Mouse (Mus musculus) lung, embryonic 15.5 days (tissue): ENCODE measurements around the gene Rab5if. TPM values are rescaled to one million over a fixed set of nuclear protein-coding genes. Genes with fewer than 3 reads are reported as not detected.
"Not testable (repeated sequence)": the region's sequence is repeated elsewhere in the genome, so short reads cannot be mapped to it uniquely, and the experiment has no call there.

ENCODE experiments used
- ATAC-seq: fragments of 200-750 bp; cut with Nextera tagmentation; 2 replicates; pipeline ENCODE4 v1.8.0; 2017; ENCODE audit warnings: moderate number of reproducible peaks, borderline replicate concordance; ENCODE audit not compliant: low FRiP score, low TSS enrichment; ENCODE audit errors: extremely low read depth
- H3K27ac ChIP-seq: fragments of 300-500 bp; sonication (generic); 2 replicates; pipeline ENCODE4 v1.5.1; 2015; ENCODE audit warnings: moderate library complexity, mild to moderate bottlenecking, inconsistent platforms
- H3K27me3 ChIP-seq: fragments of 300-500 bp; sonication (generic); 2 replicates; pipeline ENCODE4 v1.6.1; 2015; ENCODE audit warnings: inconsistent platforms
- H3K36me3 ChIP-seq: fragments of 300-500 bp; sonication (generic); 2 replicates; pipeline ENCODE4 v1.6.1; 2015; ENCODE audit warnings: inconsistent platforms
- H3K4me1 ChIP-seq: fragments of 300-500 bp; sonication (generic); 2 replicates; pipeline ENCODE4 v1.6.1; 2015; ENCODE audit warnings: inconsistent platforms
- H3K4me2 ChIP-seq: fragments of 300-500 bp; sonication (generic); 2 replicates; pipeline ENCODE4 v1.6.1; 2015; ENCODE audit warnings: inconsistent platforms, mild to moderate bottlenecking, moderate library complexity
- H3K4me3 ChIP-seq: fragments of 300-500 bp; sonication (generic); 2 replicates; pipeline ENCODE4 v1.5.1; 2015; ENCODE audit warnings: mild to moderate bottlenecking, inconsistent platforms
- H3K9ac ChIP-seq: fragments of 300-500 bp; sonication (generic); 2 replicates; pipeline ENCODE4 v1.6.1; 2015; ENCODE audit warnings: inconsistent platforms
- H3K9me3 ChIP-seq: fragments of 300-500 bp; sonication (generic); 2 replicates; pipeline ENCODE4 v1.6.1; 2016; ENCODE audit warnings: inconsistent platforms
- WGBS: fragments of 180-500 bp; shearing (Covaris S2); methylation state at CpG from one replicate; pipeline ENCODE4 v1.1.7; 2015; 5-methylcytosine and 5-hydroxymethylcytosine counted together
- polyA plus RNA-seq: library from polyadenylated mRNA; unstranded; fragments of >200 nt; fragmentation: Nextera tagmentation; extraction: Ambion mirVana; gene quantifications from 2 replicates; pipeline ENCODE4 v1.2.1, GENCODE M21; 2015

The Rab5if gene
- polyA plus RNA-seq: 186 and 190 TPM in 2 replicates

DNA sequence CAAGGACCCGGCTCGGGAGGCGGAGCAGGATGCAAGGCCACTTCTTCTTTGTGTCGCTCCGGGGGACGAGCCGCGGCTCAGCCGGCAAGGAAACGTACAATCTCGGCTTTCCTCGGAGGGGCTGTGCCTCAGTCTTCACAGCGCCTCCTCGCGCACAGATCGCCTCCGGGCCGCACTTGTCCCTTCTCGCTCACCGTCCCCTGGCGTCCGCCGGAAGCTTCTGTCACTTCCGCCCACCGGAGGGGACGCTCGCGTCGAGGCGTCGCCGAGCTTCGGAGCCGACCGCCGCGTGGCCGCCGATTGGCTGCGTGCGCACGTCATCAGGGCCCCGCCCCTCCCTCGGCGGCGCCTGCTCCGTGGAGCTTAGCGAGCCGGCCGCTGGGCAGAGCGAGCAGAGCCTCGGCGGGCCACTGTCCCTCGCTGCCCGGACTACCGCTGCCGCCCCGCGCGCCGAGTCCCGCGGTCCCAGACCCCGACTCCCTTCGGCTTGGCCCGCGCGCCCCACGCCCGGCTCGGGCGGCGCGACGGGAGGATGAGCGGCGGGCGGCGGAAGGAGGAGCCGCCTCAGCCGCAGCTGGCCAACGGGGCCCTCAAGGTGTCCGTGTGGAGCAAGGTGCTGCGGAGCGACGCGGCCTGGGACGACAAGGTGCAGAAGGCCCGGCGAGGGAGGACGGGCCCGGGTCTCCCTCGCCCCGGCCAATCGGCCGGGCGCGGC lies at the start of gene Rab5if:
Gene Rab5if, plus strand, starts transcription at position 357 of the 715 bp plus-strand sequence.
- Histone ChIP-seq H3K9ac (peak within 1 kb of the TSS; percentile 99), H3K27ac (peak within 1 kb of the TSS; percentile 96), H3K4me3 (peak within 1 kb of the TSS; percentile 100), H3K36me3 (peaks cover 27% of the 10 kb centered on the region), H3K27me3 (no peaks in the 10 kb centered on the region), H3K4me2 (peak within 1 kb of the TSS; percentile 84), H3K9me3 (no peaks in the 10 kb centered on the region), H3K4me1 (peaks cover 38% of the 10 kb centered on the region)
- under 1% methylated on average over 97 of the region's 98 CpGs for WGBS
- ATAC-seq: peak; percentile 96

DNA sequence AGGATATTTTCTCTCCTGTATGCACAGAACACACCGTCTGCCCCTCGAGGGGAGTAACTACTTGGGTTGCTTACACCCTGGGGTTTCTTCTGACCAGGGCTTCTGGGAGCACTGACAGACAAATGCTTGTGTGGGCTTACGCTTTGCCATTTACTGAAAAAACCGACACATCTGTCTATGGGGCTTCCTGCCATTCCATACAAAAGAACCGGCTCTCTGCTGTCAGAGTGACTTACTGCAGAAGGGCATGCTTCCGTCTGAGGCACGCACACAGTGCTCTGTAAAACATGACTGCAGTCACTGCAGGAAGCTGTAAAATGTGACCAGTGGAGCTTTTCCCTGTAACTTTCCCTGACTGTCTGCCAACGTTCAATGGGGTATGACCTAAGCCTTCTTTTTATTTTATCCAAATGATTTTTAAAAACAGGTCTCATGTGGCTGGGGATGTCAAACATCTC lies 48.6 kb upstream of the Rab5if start:
- Histone ChIP-seq H3K4me2 (peak overlapping the region; percentile 10; the same call in 1 of the 2 replicates), H3K36me3 (no peaks in the 10 kb centered on the region), H3K4me3 (no peak overlapping the region), H3K4me1 (peaks cover 31% of the 10 kb centered on the region), H3K27me3 (no peaks in the 10 kb centered on the region), H3K9me3 (no peaks in the 10 kb centered on the region), H3K9ac (no peak overlapping the region), H3K27ac (peak overlapping the region; percentile 85)
- no peak; the same call in 1 of the 2 replicates for ATAC-seq
- 11% methylated on average over 8 of the region's 8 CpGs for WGBS

DNA sequence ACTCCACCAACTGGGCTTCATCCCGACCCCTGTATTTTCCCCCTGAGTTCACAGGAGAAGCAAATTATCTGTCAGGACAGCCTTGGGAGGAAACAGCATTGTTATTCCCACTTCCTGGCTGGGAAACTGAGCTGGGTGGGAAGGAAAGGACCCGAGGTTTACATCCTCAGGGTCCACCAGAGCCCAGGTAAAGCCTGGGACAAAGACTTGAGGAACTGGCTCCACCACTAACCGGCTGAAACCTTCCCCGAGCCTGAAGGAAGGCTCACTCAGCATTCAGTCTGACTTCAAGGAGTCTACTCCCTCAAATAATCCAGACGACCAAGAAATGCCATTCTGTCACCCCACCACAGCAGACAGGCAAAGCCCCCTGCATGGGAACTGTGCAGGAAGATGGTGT lies 48.0 kb upstream of the Rab5if start:
- H3K36me3 ChIP-seq: no peaks in the 10 kb centered on the region
- no peak overlapping the region for H3K4me2 ChIP-seq
- peak; percentile 58; the same call in 1 of the 2 replicates for ATAC-seq
- 12% methylated on average over 5 of the region's 5 CpGs for WGBS
- no peaks in the 10 kb centered on the region for H3K9me3 ChIP-seq
- peaks cover 28% of the 10 kb centered on the region; the same call in 1 of the 2 replicates for H3K4me1 ChIP-seq
- H3K4me3 ChIP-seq: no peak overlapping the region
- H3K27ac ChIP-seq: peak overlapping the region; percentile 85
- no peak overlapping the region for H3K9ac ChIP-seq
- H3K27me3 ChIP-seq: no peaks in the 10 kb centered on the region

DNA sequence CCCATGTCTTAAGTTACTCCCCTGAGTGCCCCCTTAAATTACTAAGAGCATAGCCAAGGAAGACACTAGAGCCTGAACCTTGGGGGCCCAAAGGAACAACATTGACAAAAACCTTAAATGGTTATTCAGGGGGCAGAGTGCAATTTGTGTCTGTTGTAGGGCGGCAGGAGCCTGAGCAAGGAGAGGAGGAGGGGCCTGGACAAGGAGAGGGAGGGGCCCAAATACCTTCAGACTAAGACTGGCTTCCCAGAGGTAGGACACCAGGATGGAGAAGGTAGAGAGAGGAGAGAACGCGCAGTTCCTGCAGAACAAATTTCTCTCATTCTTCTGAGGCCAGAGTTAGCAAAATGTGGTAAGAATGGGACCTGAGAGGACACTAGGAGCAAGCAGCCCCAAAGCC lies 47.5 kb upstream of the Rab5if start:
- no peak overlapping the region for H3K9ac ChIP-seq
- H3K36me3 ChIP-seq: no peaks in the 10 kb centered on the region
- H3K4me2 ChIP-seq: peak overlapping the region; percentile 15; the same call in 1 of the 2 replicates
- peak overlapping the region; percentile 85 for H3K27ac ChIP-seq
- no peak overlapping the region for H3K4me3 ChIP-seq
- WGBS: 44% methylated on average over 3 of the region's 3 CpGs
- H3K27me3 ChIP-seq: no peaks in the 10 kb centered on the region
- ATAC-seq: no peak
- H3K9me3 ChIP-seq: no peaks in the 10 kb centered on the region
- H3K4me1 ChIP-seq: peaks cover 28% of the 10 kb centered on the region; the same call in 1 of the 2 replicates

DNA sequence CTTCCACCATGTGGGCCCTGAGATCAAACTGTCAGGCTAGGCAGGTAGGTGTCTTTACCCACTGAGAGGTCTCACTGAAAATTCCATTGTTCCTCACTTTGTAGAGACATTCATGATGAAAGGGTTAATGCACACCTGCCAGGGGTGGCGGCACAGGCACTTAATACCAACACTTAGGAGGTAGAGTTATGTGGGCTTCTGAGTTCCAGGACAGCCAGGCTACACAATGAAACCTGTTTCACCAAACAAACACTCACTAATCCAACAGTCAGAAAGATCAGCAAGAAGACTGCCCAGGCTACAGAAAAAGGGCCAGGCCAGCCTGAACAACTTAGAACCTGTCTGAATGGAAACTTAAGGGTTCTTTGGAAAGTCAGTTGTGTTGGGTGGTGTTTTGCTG lies 46.8 kb upstream of the Rab5if start:
- Histone ChIP-seq H3K27me3 (no peaks in the 10 kb centered on the region), H3K9ac (no peak overlapping the region), H3K4me1 (peaks cover 28% of the 10 kb centered on the region; the same call in 1 of the 2 replicates), H3K9me3 (no peaks in the 10 kb centered on the region), H3K4me2 (peak overlapping the region; percentile 9; the same call in 1 of the 2 replicates), H3K36me3 (no peaks in the 10 kb centered on the region), H3K27ac (peak overlapping the region; percentile 85), H3K4me3 (no peak overlapping the region)
- ATAC-seq: no peak
- 32% methylated on average over 1 of the region's 1 CpGs for WGBS

DNA sequence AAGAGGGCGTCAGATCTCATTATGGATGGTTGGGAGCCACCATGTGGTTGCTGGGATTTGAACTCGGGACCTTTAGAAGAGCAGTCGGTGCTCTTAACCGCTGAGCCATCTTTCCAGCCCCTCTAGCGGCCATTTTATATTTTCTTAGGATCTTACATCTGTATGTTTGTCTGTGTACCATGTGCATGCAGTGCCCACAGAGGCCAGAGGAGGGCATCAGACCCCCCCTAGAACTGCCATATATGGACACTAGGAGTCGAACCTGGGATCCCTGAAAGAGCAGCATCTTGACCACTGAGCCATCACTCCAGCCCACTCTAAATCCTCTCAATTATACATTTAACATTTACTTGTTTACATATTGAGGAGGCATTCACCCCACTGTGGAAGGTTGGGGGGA lies 37.8 kb upstream of the Rab5if start:
- 86% methylated on average over 6 of the region's 6 CpGs for WGBS

DNA sequence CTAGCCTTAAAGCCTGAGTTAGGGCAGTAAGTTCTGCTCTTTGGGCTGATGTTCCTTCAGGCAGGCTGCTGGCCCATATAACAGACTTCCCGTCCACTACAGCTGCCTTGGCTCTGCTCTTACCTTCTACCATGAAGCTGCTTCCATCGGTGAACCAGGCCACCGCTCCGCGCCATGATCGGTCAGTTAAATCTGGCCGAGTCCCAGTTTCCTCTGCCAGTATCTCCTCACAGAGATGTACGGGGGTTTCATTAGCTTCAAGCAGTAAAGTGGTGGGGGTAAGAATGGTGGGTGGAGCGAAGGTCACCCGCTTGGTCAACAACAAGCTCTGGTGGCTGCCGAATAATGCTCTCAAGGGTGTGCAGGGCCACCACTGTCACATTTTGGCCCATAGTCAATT lies 28.6 kb upstream of the Rab5if start:
- Histone ChIP-seq H3K27me3 (no peaks in the 10 kb centered on the region), H3K4me1 (peaks cover 18% of the 10 kb centered on the region), H3K27ac (no peak overlapping the region), H3K36me3 (peaks cover 63% of the 10 kb centered on the region), H3K9me3 (peaks cover 7% of the 10 kb centered on the region; the same call in 1 of the 2 replicates), H3K9ac (no peak overlapping the region), H3K4me3 (no peak overlapping the region), H3K4me2 (no peak overlapping the region)
- 93% methylated on average over 11 of the region's 11 CpGs for WGBS
- ATAC-seq: no peak

More for the DNA sequence above, 37.8 kb upstream of the Rab5if start:
- H3K36me3 ChIP-seq, H3K4me1 ChIP-seq, ATAC-seq, H3K9ac ChIP-seq, H3K4me3 ChIP-seq, H3K27me3 ChIP-seq, H3K27ac ChIP-seq, H3K9me3 ChIP-seq, H3K4me2 ChIP-seq: not testable (repeated sequence)

DNA sequence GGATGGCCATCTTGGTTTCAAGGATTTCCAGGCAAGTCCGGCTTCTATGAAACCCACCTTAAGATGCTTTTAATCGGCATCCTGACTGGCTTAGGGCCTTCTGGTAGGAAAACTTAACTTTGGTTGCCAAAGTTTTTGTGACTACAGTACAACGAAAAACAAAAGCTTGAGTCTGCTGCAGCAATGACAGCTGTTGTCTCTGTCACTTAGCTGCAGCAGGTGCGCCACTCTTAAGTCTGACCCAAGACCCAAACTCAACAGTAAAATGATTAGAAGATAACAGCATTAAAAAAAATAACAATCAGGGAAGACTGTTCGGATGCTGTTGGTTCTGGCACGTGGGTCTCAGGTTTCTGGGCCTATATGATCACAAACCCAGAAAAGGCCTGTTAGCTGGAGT lies 24.1 kb upstream of the Rab5if start:
- Histone ChIP-seq H3K4me3 (peak overlapping the region; percentile 95), H3K27me3 (no peaks in the 10 kb centered on the region), H3K27ac (peak overlapping the region; percentile 97), H3K4me1 (peaks cover 46% of the 10 kb centered on the region), H3K9me3 (no peaks in the 10 kb centered on the region), H3K4me2 (peak overlapping the region; percentile 73), H3K36me3 (peaks cover 27% of the 10 kb centered on the region), H3K9ac (peak overlapping the region; percentile 47)
- no peak for ATAC-seq
- 45% methylated on average over 6 of the region's 6 CpGs for WGBS

DNA sequence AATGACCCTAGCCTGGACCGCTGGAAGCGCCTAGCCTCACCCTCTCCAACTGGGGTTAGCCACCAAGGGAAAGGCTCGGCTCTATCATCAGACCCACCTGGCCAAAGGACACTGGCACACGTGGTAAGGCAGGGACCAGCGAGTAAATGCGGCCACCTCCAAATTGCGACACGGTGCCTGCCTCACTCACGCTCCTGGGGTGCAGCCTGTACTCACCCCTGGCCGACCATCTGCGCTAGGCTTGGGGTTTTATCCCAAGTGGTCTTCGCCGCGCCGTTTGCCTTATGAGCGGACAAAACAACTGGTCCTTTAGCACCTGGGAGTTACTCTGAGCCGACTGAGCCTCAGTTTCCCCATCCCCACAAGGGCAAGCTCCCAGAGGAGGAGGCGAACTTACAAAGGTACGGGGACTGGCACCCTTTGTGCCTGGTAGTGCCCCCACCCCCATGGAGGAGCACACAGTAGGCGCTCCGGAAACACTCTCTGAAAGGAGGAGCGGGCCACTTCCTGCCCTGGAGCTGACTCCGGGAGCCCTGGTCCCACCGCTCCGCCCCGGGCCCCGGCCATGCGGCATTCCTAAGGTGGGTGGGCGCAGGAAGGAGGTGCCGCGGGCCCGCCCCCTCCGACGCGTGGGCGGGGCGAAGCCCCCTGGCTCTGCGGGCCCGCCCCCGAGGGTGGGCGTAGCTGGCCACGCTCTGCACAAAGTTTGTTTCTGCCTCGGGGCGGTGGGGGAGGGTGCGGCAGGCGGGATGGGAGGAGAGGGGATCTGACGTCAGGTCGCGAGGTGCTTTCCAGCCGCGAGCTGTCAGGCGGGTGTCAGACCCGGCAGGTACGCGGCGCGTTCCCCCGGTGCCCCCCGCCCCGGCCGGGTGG lies 23.4 kb upstream of the Rab5if start, which contains the start of gene Tgif2:
Gene Tgif2, plus strand, starts transcription at position 689 of the 873 bp plus-strand sequence.
- H3K4me2 ChIP-seq: peak within 1 kb of the TSS; percentile 73
- H3K9me3 ChIP-seq: no peaks in the 10 kb centered on the region
- peak within 1 kb of the TSS; percentile 97 for H3K27ac ChIP-seq
- H3K4me1 ChIP-seq: peaks cover 53% of the 10 kb centered on the region
- peak within 1 kb of the TSS; percentile 90 for H3K9ac ChIP-seq
- WGBS: 2% methylated on average over 49 of the region's 61 CpGs
- ATAC-seq: peak; percentile 87
- peaks cover 20% of the 10 kb centered on the region for H3K36me3 ChIP-seq
- no peaks in the 10 kb centered on the region for H3K27me3 ChIP-seq
- peak within 1 kb of the TSS; percentile 95 for H3K4me3 ChIP-seq

DNA sequence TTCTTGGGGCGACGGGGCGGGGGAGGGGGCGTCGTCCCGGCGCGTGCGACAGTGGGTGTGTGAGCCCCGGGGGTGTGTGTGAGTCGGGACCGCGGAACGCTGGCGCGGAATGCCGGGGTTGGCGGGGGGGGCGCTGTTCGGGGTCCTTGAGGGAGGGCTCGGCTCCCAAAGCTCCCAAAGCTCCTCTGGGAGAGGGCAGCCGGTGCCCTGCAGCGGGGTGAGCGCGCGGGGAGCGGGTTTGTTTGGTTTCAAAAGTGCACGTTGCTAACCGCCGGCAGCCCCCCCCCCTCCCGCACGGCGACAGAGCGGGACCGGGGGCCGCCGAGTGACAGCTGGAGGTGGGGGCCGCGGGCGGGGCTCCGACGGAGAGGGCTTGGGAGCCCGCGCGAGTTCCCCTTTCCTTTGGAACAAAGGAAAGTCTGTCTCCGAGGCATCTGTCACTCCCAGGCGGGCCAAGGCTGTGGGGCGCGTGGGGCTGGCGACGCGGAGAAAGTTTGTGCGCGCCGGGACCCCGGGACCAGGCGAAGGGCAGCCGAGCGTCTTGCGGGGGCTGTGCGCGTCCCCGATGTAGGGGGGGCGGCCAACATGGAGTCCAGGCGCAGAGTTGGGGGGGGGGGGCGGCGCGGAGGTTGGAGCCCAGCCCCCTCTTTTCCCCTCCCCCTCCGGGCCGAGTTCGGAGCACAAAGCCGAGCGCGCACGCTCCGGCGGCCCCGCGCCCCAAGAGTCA lies 22.5 kb upstream of the Rab5if start:
- peak overlapping the region; percentile 90 for H3K9ac ChIP-seq
- H3K36me3 ChIP-seq: peaks cover 12% of the 10 kb centered on the region; the same call in 1 of the 2 replicates
- 0% methylated on average over 67 of the region's 79 CpGs for WGBS
- H3K4me3 ChIP-seq: peak overlapping the region; percentile 95
- H3K9me3 ChIP-seq: no peaks in the 10 kb centered on the region
- no peaks in the 10 kb centered on the region for H3K27me3 ChIP-seq
- peaks cover 62% of the 10 kb centered on the region for H3K4me1 ChIP-seq
- peak; percentile 50 for ATAC-seq
- H3K4me2 ChIP-seq: peak overlapping the region; percentile 73
- peak overlapping the region; percentile 97 for H3K27ac ChIP-seq
